Mouse (Mus musculus): Measurements from ENCODE around the gene Dagla. TPM values are rescaled to one million over a fixed set of nuclear protein-coding genes. Genes with fewer than 3 reads are reported as not detected.
A peak's percentile ranks its signal among the peaks of the same experiment; 100 is the strongest.

The Dagla gene
- total and polyA plus RNA-seq, 2 experiments from 2014 or later = 10.9 to 35.0 TPM

- no peak overlapping the region for H3K4me3 ChIP-seq (ENCODE audit: low read length)
- H3K9me3 ChIP-seq (ENCODE audit: low read length) = no peaks in the 10 kb centered on the region
- H3K27me3 ChIP-seq (ENCODE audit: insufficient read depth, low read length) = no peaks in the 10 kb centered on the region
- peak; percentile 22; the same call in 1 of the 2 replicates for ATAC-seq
- 6% methylated on average over 17 of the region's 17 CpGs for WGBS
- peaks cover 23% of the 10 kb centered on the region for H3K4me1 ChIP-seq (ENCODE audit: insufficient read depth, low read length)
- H3K36me3 ChIP-seq (ENCODE audit: insufficient read depth, low read length) = no peaks in the 10 kb centered on the region
- H3K27ac ChIP-seq = 0 out of 2 replicates have a peak overlapping the region, but pooled peaks have one; percentile 36
- no peak for TF ChIP-seq CTCF (IDR thresholded peaks at IDR 0.05; ENCODE audit: low read depth)
- H3K9ac ChIP-seq (replicated peaks; ENCODE audit: low read length) = no peak overlapping the region
- H3K4me2 ChIP-seq (ENCODE audit: low read depth, low read length) = peak overlapping the region; percentile 3; the same call in 1 of the 2 replicates
- peak; percentile 73 for DNase-seq (ENCODE audit: low spot score)
These were observed 27.3 kb downstream of the Dagla start for GRCm38 (mm10) chr19:10277331-10277730.

GRCm38 (mm10) chr19:10276483-10277144, 28.1 kb downstream of the Dagla start:
- Histone ChIP-seq H3K27ac (0 out of 2 replicates have a peak overlapping the region, but pooled peaks have one; percentile 36), H3K4me3 (ENCODE audit: low read length) (no peak overlapping the region), H3K36me3 (ENCODE audit: insufficient read depth, low read length) (no peaks in the 10 kb centered on the region), H3K9ac (replicated peaks; ENCODE audit: low read length) (no peak overlapping the region), H3K27me3 (ENCODE audit: insufficient read depth, low read length) (no peaks in the 10 kb centered on the region), H3K9me3 (ENCODE audit: low read length) (no peaks in the 10 kb centered on the region), H3K4me1 (ENCODE audit: insufficient read depth, low read length) (peaks cover 23% of the 10 kb centered on the region), H3K4me2 (ENCODE audit: low read depth, low read length) (no peak overlapping the region)
- no peak for DNase-seq (ENCODE audit: low spot score)
- no peak for ATAC-seq
- TF ChIP-seq CTCF (IDR thresholded peaks at IDR 0.05; ENCODE audit: low read depth) = no peak; the same call in 1 of the 2 replicates
- whole genome bisulfite sequencing = 65% methylated on average over 12 of the region's 12 CpGs

GRCm38 (mm10) chr19:10274056-10274455, 30.6 kb downstream of the Dagla start:
- TF ChIP-seq CTCF (IDR thresholded peaks at IDR 0.05; ENCODE audit: low read depth) = no peak
- Histone ChIP-seq H3K4me1 (ENCODE audit: insufficient read depth, low read length) (peaks cover 23% of the 10 kb centered on the region), H3K27ac (no peak overlapping the region), H3K4me2 (ENCODE audit: low read depth, low read length) (no peak overlapping the region), H3K4me3 (ENCODE audit: low read length) (no peak overlapping the region), H3K36me3 (ENCODE audit: insufficient read depth, low read length) (no peaks in the 10 kb centered on the region), H3K9me3 (ENCODE audit: low read length) (no peaks in the 10 kb centered on the region), H3K9ac (replicated peaks; ENCODE audit: low read length) (no peak overlapping the region), H3K27me3 (ENCODE audit: insufficient read depth, low read length) (no peaks in the 10 kb centered on the region)
- DNase-seq (ENCODE audit: low spot score) (no peak), ATAC-seq (no peak)
- 35% methylated on average over 5 of the region's 5 CpGs for WGBS

GRCm38 (mm10) chr19:10272746-10273145, 31.9 kb downstream of the Dagla start:
- H3K4me1 ChIP-seq (ENCODE audit: insufficient read depth, low read length) = peaks cover 14% of the 10 kb centered on the region
- ATAC-seq = peak; percentile 72

GRCm38 (mm10) chr19:10271592-10271991, 33.1 kb downstream of the Dagla start:
- no peak for DNase-seq (ENCODE audit: low spot score)
- no peak overlapping the region for H3K4me3 ChIP-seq (ENCODE audit: low read length)
- H3K9ac ChIP-seq (replicated peaks; ENCODE audit: low read length) = no peak overlapping the region
- TF ChIP-seq CTCF (IDR thresholded peaks at IDR 0.05; ENCODE audit: low read depth) = no peak
- H3K4me1 ChIP-seq (ENCODE audit: insufficient read depth, low read length) = peaks cover 12% of the 10 kb centered on the region
- ATAC-seq = no peak
- no peaks in the 10 kb centered on the region for H3K9me3 ChIP-seq (ENCODE audit: low read length)
- no peaks in the 10 kb centered on the region for H3K27me3 ChIP-seq (ENCODE audit: insufficient read depth, low read length)
- no peak overlapping the region for H3K4me2 ChIP-seq (ENCODE audit: low read depth, low read length)
- no peak overlapping the region for H3K27ac ChIP-seq
- WGBS = 93% methylated on average over 7 of the region's 7 CpGs
- no peaks in the 10 kb centered on the region for H3K36me3 ChIP-seq (ENCODE audit: insufficient read depth, low read length)

More at GRCm38 (mm10) chr19:10272746-10273145, 31.9 kb downstream of the Dagla start:
- WGBS = 30% methylated on average over 11 of the region's 11 CpGs
- Histone ChIP-seq H3K9ac (replicated peaks; ENCODE audit: low read length) (no peak overlapping the region), H3K4me3 (ENCODE audit: low read length) (no peak overlapping the region), H3K4me2 (ENCODE audit: low read depth, low read length) (peak overlapping the region; percentile 18; the same call in 1 of the 2 replicates), H3K9me3 (ENCODE audit: low read length) (no peaks in the 10 kb centered on the region), H3K27ac (peak overlapping the region; percentile 32; the same call in 1 of the 2 replicates), H3K27me3 (ENCODE audit: insufficient read depth, low read length) (no peaks in the 10 kb centered on the region), H3K36me3 (ENCODE audit: insufficient read depth, low read length) (no peaks in the 10 kb centered on the region)
- peak; percentile 47 for DNase-seq (ENCODE audit: low spot score)
- TF ChIP-seq CTCF (IDR thresholded peaks at IDR 0.05; ENCODE audit: low read depth) = no peak

- TF ChIP-seq CTCF (IDR thresholded peaks at IDR 0.05; ENCODE audit: low read depth) = no peak
- H3K27me3 ChIP-seq (ENCODE audit: insufficient read depth, low read length) = no peaks in the 10 kb centered on the region
These were observed 34.3 kb downstream of the Dagla start for GRCm38 (mm10) chr19:10270356-10270755.

GRCm38 (mm10) chr19:10268851-10269250, 35.8 kb downstream of the Dagla start:
- no peak for ATAC-seq
- Histone ChIP-seq H3K36me3 (ENCODE audit: insufficient read depth, low read length) (no peaks in the 10 kb centered on the region), H3K4me2 (ENCODE audit: low read depth, low read length) (no peak overlapping the region), H3K27me3 (ENCODE audit: insufficient read depth, low read length) (no peaks in the 10 kb centered on the region), H3K4me1 (ENCODE audit: insufficient read depth, low read length) (peaks cover 15% of the 10 kb centered on the region), H3K4me3 (ENCODE audit: low read length) (no peak overlapping the region), H3K9ac (replicated peaks; ENCODE audit: low read length) (no peak overlapping the region), H3K27ac (no peak overlapping the region), H3K9me3 (ENCODE audit: low read length) (no peaks in the 10 kb centered on the region)
- no peak for DNase-seq (ENCODE audit: low spot score)
- TF ChIP-seq CTCF (IDR thresholded peaks at IDR 0.05; ENCODE audit: low read depth) = no peak
- 85% methylated on average over 15 of the region's 15 CpGs for WGBS

More at GRCm38 (mm10) chr19:10270356-10270755, 34.3 kb downstream of the Dagla start:
- Histone ChIP-seq H3K36me3 (ENCODE audit: insufficient read depth, low read length) (no peaks in the 10 kb centered on the region), H3K9ac (replicated peaks; ENCODE audit: low read length) (no peak overlapping the region), H3K4me1 (ENCODE audit: insufficient read depth, low read length) (peaks cover 15% of the 10 kb centered on the region), H3K9me3 (ENCODE audit: low read length) (no peaks in the 10 kb centered on the region), H3K27ac (no peak overlapping the region), H3K4me3 (ENCODE audit: low read length) (no peak overlapping the region), H3K4me2 (ENCODE audit: low read depth, low read length) (no peak overlapping the region)
- ATAC-seq (no peak), DNase-seq (ENCODE audit: low spot score) (no peak)
- 83% methylated on average over 5 of the region's 5 CpGs for WGBS
